Mouse (Mus musculus): Measurements from ENCODE around the gene Pde4b. TPM values are rescaled to one million over a fixed set of nuclear protein-coding genes. Genes with fewer than 3 reads are reported as not detected.

The Pde4b gene
- polyA plus RNA-seq, 1 experiment: 7.5 TPM

GRCm38 (mm10) chr4:102624937-102625336, 537.6 kb downstream of the Pde4b start:
- no peak for TF ChIP-seq CTCF (IDR thresholded peaks at IDR 0.05; ENCODE audit: control insufficient read depth, insufficient read depth, insufficient replicate concordance, low read depth, low read length)
- TF ChIP-seq POLR2A (IDR thresholded peaks at IDR 0.05; ENCODE audit: control insufficient read depth, low read depth, low read length): no peak
- Histone ChIP-seq H3K27me3 (ENCODE audit: control insufficient read depth, insufficient read depth, low read length) (no peaks in the 10 kb centered on the region), H3K27ac (ENCODE audit: control insufficient read depth, insufficient read depth, low read depth, low read length) (no peak overlapping the region), H3K36me3 (ENCODE audit: control insufficient read depth, insufficient read depth, low read length) (no peaks in the 10 kb centered on the region), H3K4me3 (ENCODE audit: control insufficient read depth, low read depth, low read length) (no peak overlapping the region), H3K4me1 (ENCODE audit: control insufficient read depth, insufficient read depth, low read length) (no peaks in the 10 kb centered on the region)

GRCm38 (mm10) chr4:102627799-102628198, 540.5 kb downstream of the Pde4b start:
- TF ChIP-seq POLR2A (IDR thresholded peaks at IDR 0.05; ENCODE audit: control insufficient read depth, low read depth, low read length) (no peak), CTCF (IDR thresholded peaks at IDR 0.05; ENCODE audit: control insufficient read depth, insufficient read depth, insufficient replicate concordance, low read depth, low read length) (no peak)
- no peaks in the 10 kb centered on the region for H3K27me3 ChIP-seq (ENCODE audit: control insufficient read depth, insufficient read depth, low read length)
- H3K4me3 ChIP-seq (ENCODE audit: control insufficient read depth, low read depth, low read length): no peak overlapping the region
- H3K27ac ChIP-seq (ENCODE audit: control insufficient read depth, insufficient read depth, low read depth, low read length): no peak overlapping the region
- H3K36me3 ChIP-seq (ENCODE audit: control insufficient read depth, insufficient read depth, low read length): no peaks in the 10 kb centered on the region
- H3K4me1 ChIP-seq (ENCODE audit: control insufficient read depth, insufficient read depth, low read length): no peaks in the 10 kb centered on the region

- no peaks in the 10 kb centered on the region for H3K36me3 ChIP-seq (ENCODE audit: control insufficient read depth, insufficient read depth, low read length)
- H3K4me3 ChIP-seq (ENCODE audit: control insufficient read depth, low read depth, low read length): no peak overlapping the region
- no peaks in the 10 kb centered on the region for H3K4me1 ChIP-seq (ENCODE audit: control insufficient read depth, insufficient read depth, low read length)
- H3K27me3 ChIP-seq (ENCODE audit: control insufficient read depth, insufficient read depth, low read length): no peaks in the 10 kb centered on the region
- no peak overlapping the region for H3K27ac ChIP-seq (ENCODE audit: control insufficient read depth, insufficient read depth, low read depth, low read length)
- TF ChIP-seq CTCF (IDR thresholded peaks at IDR 0.05; ENCODE audit: control insufficient read depth, insufficient read depth, insufficient replicate concordance, low read depth, low read length): no peak
- TF ChIP-seq POLR2A (IDR thresholded peaks at IDR 0.05; ENCODE audit: control insufficient read depth, low read depth, low read length): no peak
These were observed 542.3 kb downstream of the Pde4b start for GRCm38 (mm10) chr4:102629621-102630020.

- Histone ChIP-seq H3K27me3 (ENCODE audit: control insufficient read depth, insufficient read depth, low read length) (no peaks in the 10 kb centered on the region), H3K36me3 (ENCODE audit: control insufficient read depth, insufficient read depth, low read length) (no peaks in the 10 kb centered on the region), H3K4me3 (ENCODE audit: control insufficient read depth, low read depth, low read length) (no peak overlapping the region), H3K27ac (ENCODE audit: control insufficient read depth, insufficient read depth, low read depth, low read length) (no peak overlapping the region), H3K4me1 (ENCODE audit: control insufficient read depth, insufficient read depth, low read length) (no peaks in the 10 kb centered on the region)
- no peak for TF ChIP-seq POLR2A (IDR thresholded peaks at IDR 0.05; ENCODE audit: control insufficient read depth, low read depth, low read length)
- TF ChIP-seq CTCF (IDR thresholded peaks at IDR 0.05; ENCODE audit: control insufficient read depth, insufficient read depth, insufficient replicate concordance, low read depth, low read length): no peak
These were observed 542.9 kb downstream of the Pde4b start for GRCm38 (mm10) chr4:102630261-102630660.

GRCm38 (mm10) chr4:102631624-102632023, 544.3 kb downstream of the Pde4b start:
- no peaks in the 10 kb centered on the region for H3K4me1 ChIP-seq (ENCODE audit: control insufficient read depth, insufficient read depth, low read length)
- no peak for TF ChIP-seq POLR2A (IDR thresholded peaks at IDR 0.05; ENCODE audit: control insufficient read depth, low read depth, low read length)
- TF ChIP-seq CTCF (IDR thresholded peaks at IDR 0.05; ENCODE audit: control insufficient read depth, insufficient read depth, insufficient replicate concordance, low read depth, low read length): no peak

GRCm38 (mm10) chr4:102633241-102633640, 545.9 kb downstream of the Pde4b start:
- TF ChIP-seq CTCF (IDR thresholded peaks at IDR 0.05; ENCODE audit: control insufficient read depth, insufficient read depth, insufficient replicate concordance, low read depth, low read length): no peak
- no peak for TF ChIP-seq POLR2A (IDR thresholded peaks at IDR 0.05; ENCODE audit: control insufficient read depth, low read depth, low read length)
- H3K36me3 ChIP-seq (ENCODE audit: control insufficient read depth, insufficient read depth, low read length): no peaks in the 10 kb centered on the region
- no peaks in the 10 kb centered on the region for H3K27me3 ChIP-seq (ENCODE audit: control insufficient read depth, insufficient read depth, low read length)
- no peak overlapping the region for H3K4me3 ChIP-seq (ENCODE audit: control insufficient read depth, low read depth, low read length)
- H3K27ac ChIP-seq (ENCODE audit: control insufficient read depth, insufficient read depth, low read depth, low read length): no peak overlapping the region
- no peaks in the 10 kb centered on the region for H3K4me1 ChIP-seq (ENCODE audit: control insufficient read depth, insufficient read depth, low read length)

More at GRCm38 (mm10) chr4:102631624-102632023, 544.3 kb downstream of the Pde4b start:
- Histone ChIP-seq H3K27me3 (ENCODE audit: control insufficient read depth, insufficient read depth, low read length) (no peaks in the 10 kb centered on the region), H3K4me3 (ENCODE audit: control insufficient read depth, low read depth, low read length) (no peak overlapping the region), H3K36me3 (ENCODE audit: control insufficient read depth, insufficient read depth, low read length) (no peaks in the 10 kb centered on the region), H3K27ac (ENCODE audit: control insufficient read depth, insufficient read depth, low read depth, low read length) (no peak overlapping the region)

- Histone ChIP-seq H3K27me3 (ENCODE audit: control insufficient read depth, insufficient read depth, low read length) (no peaks in the 10 kb centered on the region), H3K4me1 (ENCODE audit: control insufficient read depth, insufficient read depth, low read length) (no peaks in the 10 kb centered on the region), H3K4me3 (ENCODE audit: control insufficient read depth, low read depth, low read length) (no peak overlapping the region), H3K27ac (ENCODE audit: control insufficient read depth, insufficient read depth, low read depth, low read length) (no peak overlapping the region), H3K36me3 (ENCODE audit: control insufficient read depth, insufficient read depth, low read length) (no peaks in the 10 kb centered on the region)
- TF ChIP-seq POLR2A (IDR thresholded peaks at IDR 0.05; ENCODE audit: control insufficient read depth, low read depth, low read length): no peak
- no peak for TF ChIP-seq CTCF (IDR thresholded peaks at IDR 0.05; ENCODE audit: control insufficient read depth, insufficient read depth, insufficient replicate concordance, low read depth, low read length)
These were observed 547.9 kb downstream of the Pde4b start for GRCm38 (mm10) chr4:102635258-102635657.

- TF ChIP-seq POLR2A (IDR thresholded peaks at IDR 0.05; ENCODE audit: control insufficient read depth, low read depth, low read length) (no peak), CTCF (IDR thresholded peaks at IDR 0.05; ENCODE audit: control insufficient read depth, insufficient read depth, insufficient replicate concordance, low read depth, low read length) (no peak)
- Histone ChIP-seq H3K4me3 (ENCODE audit: control insufficient read depth, low read depth, low read length) (no peak overlapping the region), H3K27me3 (ENCODE audit: control insufficient read depth, insufficient read depth, low read length) (no peaks in the 10 kb centered on the region), H3K4me1 (ENCODE audit: control insufficient read depth, insufficient read depth, low read length) (no peaks in the 10 kb centered on the region), H3K27ac (ENCODE audit: control insufficient read depth, insufficient read depth, low read depth, low read length) (no peak overlapping the region), H3K36me3 (ENCODE audit: control insufficient read depth, insufficient read depth, low read length) (no peaks in the 10 kb centered on the region)
These were observed 548.6 kb downstream of the Pde4b start for GRCm38 (mm10) chr4:102635944-102636343.

Measured in testis, adult 2 months (tissue).